Mouse (Mus musculus) WW6 (cell line): Measurements from ENCODE around the gene Cnnm2.

Experiments used
- DNase-seq: peaks from one replicate; pipeline ENCODE4 v3.0.0-alpha.2; 2013; ENCODE audit warnings: low read depth, low spot score

The Cnnm2 gene

DNA sequence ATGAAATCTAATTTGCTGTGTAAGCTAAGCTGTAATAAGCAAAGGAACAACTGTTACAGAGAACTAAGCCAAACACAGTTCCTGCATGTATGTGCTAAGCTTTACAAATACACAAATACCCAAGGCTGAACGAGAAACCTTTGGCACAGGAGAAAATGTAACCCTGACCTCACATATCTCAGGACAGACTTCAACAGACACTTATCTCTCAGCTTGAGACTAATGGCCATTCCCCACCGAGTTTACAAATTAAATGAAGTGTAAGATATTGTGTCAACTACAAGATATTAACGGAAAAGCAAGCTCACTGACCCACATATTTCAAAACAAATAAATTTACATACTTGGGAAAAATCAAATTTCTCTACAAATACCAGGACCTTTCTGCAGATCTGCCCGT, 166.7 kb downstream of the Cnnm2 start:
- no peak for DNase-seq

DNA sequence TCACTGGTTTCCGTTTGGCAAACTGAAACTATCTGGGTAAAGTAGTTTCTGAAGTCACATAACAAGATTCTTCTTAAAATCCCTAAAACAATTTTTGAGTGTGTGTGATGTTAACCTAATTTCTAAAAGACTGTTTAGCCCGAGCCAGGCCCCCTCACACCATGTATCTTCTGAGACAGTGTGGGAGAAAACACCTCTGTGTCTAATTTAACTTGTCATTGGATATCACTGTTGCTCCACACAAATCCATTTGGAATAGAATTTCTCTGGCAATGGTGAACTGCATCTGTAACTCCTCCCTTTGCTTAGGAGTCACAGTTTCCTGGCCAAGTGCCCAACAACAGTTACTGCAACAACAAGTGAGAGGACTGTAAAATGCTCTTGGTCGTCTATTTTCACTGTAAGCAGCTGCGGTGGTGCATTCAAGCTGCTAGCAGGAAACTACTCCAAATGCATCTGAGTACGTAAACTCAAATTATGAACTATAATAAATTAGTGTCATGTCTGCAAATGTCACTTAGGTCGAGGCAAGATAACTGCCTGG, 167.7 kb downstream of the Cnnm2 start:
- DNase-seq, result no peak
